Mouse (Mus musculus): Measurements from ENCODE around the gene Mab21l3. TPM values are rescaled to one million over a fixed set of nuclear protein-coding genes. Genes with fewer than 3 reads are reported as not detected.

Gene Mab21l3
- polyA plus RNA-seq (2015; fragmentation: Illumina TruSeq; extraction: RNeasy Lipid Tissue Mini Kit (QIAGEN cat#74804); ENCODE audit: low read depth, low replicate concordance) = not detected

DNA sequence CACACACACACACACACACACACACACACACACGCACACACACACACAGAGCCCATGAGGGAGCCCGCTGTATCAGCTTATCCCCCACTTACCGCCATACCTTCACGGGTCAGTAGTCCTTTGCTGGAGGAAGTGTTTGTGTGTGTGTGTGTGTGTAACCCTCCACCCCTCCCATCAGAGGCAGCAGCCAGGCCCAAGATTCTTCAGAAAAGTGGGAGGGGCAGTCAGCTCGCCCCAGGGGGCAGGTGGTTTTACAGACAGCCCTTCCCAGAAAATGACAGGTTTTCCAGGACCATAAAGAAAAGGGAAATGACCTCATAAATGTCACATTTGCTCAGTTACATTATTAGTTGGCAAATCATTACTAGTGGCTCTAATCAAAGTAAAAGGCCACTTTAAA, at the start of gene Mab21l3:
Mab21l3 (minus strand) TSS at position 144 of the 400 bp plus-strand sequence.

Other genes with a start within 250 kb of the Mab21l3 start
- gene Atp1a1, start 244.3 kb downstream of the Mab21l3 start, polyA plus RNA-seq (2015; fragmentation: Illumina TruSeq; extraction: RNeasy Lipid Tissue Mini Kit (QIAGEN cat#74804); ENCODE audit: low read depth, low replicate concordance) = 550 TPM
- 5.1 TPM for gene Slc22a15, start 75.5 kb upstream of the Mab21l3 start, polyA plus RNA-seq (2015; fragmentation: Illumina TruSeq; extraction: RNeasy Lipid Tissue Mini Kit (QIAGEN cat#74804); ENCODE audit: low read depth, low replicate concordance)
- 1.8 TPM for gene Nhlh2, start 161.1 kb upstream of the Mab21l3 start, polyA plus RNA-seq (2015; fragmentation: Illumina TruSeq; extraction: RNeasy Lipid Tissue Mini Kit (QIAGEN cat#74804); ENCODE audit: low read depth, low replicate concordance)
- gene Casq2, start 237.5 kb upstream of the Mab21l3 start, polyA plus RNA-seq (2015; fragmentation: Illumina TruSeq; extraction: RNeasy Lipid Tissue Mini Kit (QIAGEN cat#74804); ENCODE audit: low read depth, low replicate concordance) = 7.5 TPM

Data from brain, adult 10 weeks (tissue).